ENCODE assay signal across 9 mouse cellular contexts in genomic region chr7:143122191-143122590, GRCm38 (mm10). TPM values are rescaled to one million over a fixed set of nuclear protein-coding genes. Genes with fewer than 3 reads are reported as not detected.
DNase-seq lines count a peak whose midpoint lies in the region; ATAC-seq lines count a peak whose summit lies in the region.
"Had no signal": no experiment of that assay in that cellular context is flagged by ENCODE, and none has a peak within 500 bp of the region (broad histone marks: within the 10 kb centered on the region; RNA-seq: fewer than 3 reads in every experiment).

No protein-coding gene starts in this region.

- peaks cover 73% of the 10 kb centered on the region for H3K4me1 ChIP-seq in heart, embryonic 12.5 days (replicated peaks)
- peaks cover 49% of the 10 kb centered on the region for H3K4me1 ChIP-seq in limb, embryonic 13.5 days
- peaks cover 22% of the 10 kb centered on the region; the same call in 1 of the 2 replicates for H3K4me1 ChIP-seq in hindbrain, embryonic 13.5 days (replicated peaks)

- H3K9me3 ChIP-seq in heart, embryonic 12.5 days (replicated peaks): no peaks in the 10 kb centered on the region
- H3K9me3 ChIP-seq in limb, embryonic 13.5 days: no peaks in the 10 kb centered on the region
- no peaks in the 10 kb centered on the region for H3K9me3 ChIP-seq in hindbrain, embryonic 13.5 days

- no peaks in the 10 kb centered on the region for H3K27me3 ChIP-seq in heart, embryonic 12.5 days (replicated peaks)
- no peaks in the 10 kb centered on the region for H3K27me3 ChIP-seq in limb, embryonic 13.5 days
- H3K27me3 ChIP-seq in hindbrain, embryonic 13.5 days: no peaks in the 10 kb centered on the region

- no peak overlapping the region for H3K4me2 ChIP-seq in heart, embryonic 12.5 days
- H3K4me2 ChIP-seq in limb, embryonic 13.5 days (replicated peaks): no peak overlapping the region
- no peak overlapping the region for H3K4me2 ChIP-seq in hindbrain, embryonic 13.5 days
- H3K4me2 ChIP-seq: hindbrain, embryonic 14.5 days had no signal

- peak; percentile 77 for DNase-seq in ovary, postnatal 36 days (ENCODE audit: low spot score)
- no peak for DNase-seq in ovary, postnatal 10 days (ENCODE audit: low spot score)
- no peak for DNase-seq in c-Kit-positive CD71-positive TER-119-positive erythroid progenitor cells, embryonic 14.5 days (ENCODE audit: low spot score)
- DNase-seq in testis, postnatal 10 days (ENCODE audit: low spot score): no peak

- peak overlapping the region; percentile 49; the same call in 1 of the 2 replicates for H3K9ac ChIP-seq in heart, embryonic 12.5 days
- H3K9ac ChIP-seq in limb, embryonic 13.5 days: peak overlapping the region; percentile 35; the same call in 1 of the 2 replicates
- H3K9ac ChIP-seq in hindbrain, embryonic 13.5 days: no peak overlapping the region
- H3K9ac ChIP-seq: hindbrain, embryonic 14.5 days had no signal

- peak; percentile 65 for ATAC-seq in heart, embryonic 12.5 days (ENCODE audit: insufficient number of reproducible peaks, low FRiP score)
- ATAC-seq in limb, embryonic 13.5 days (ENCODE audit: low FRiP score, low read depth): no peak
- ATAC-seq in hindbrain, embryonic 13.5 days (ENCODE audit: low FRiP score): no peak

- H3K36me3 ChIP-seq in heart, embryonic 12.5 days: no peaks in the 10 kb centered on the region
- H3K36me3 ChIP-seq in limb, embryonic 13.5 days: no peaks in the 10 kb centered on the region
- no peaks in the 10 kb centered on the region for H3K36me3 ChIP-seq in hindbrain, embryonic 13.5 days

- H3K4me3 ChIP-seq in heart, embryonic 12.5 days: no peak overlapping the region
- H3K4me3 ChIP-seq in limb, embryonic 13.5 days: no peak overlapping the region
- H3K4me3 ChIP-seq in hindbrain, embryonic 13.5 days: no peak overlapping the region
- H3K4me3 ChIP-seq: erythroblast, embryonic 14.5 days had no signal

- H3K27ac ChIP-seq in heart, embryonic 12.5 days (ENCODE audit: poor library complexity, severe bottlenecking): peak overlapping the region; percentile 94
- no peak overlapping the region for H3K27ac ChIP-seq in limb, embryonic 13.5 days
- no peak overlapping the region for H3K27ac ChIP-seq in hindbrain, embryonic 13.5 days
- H3K27ac ChIP-seq: hindbrain, embryonic 14.5 days had no signal

- WGBS in heart, embryonic 12.5 days: 29% methylated on average over 5 of the region's 5 CpGs
- WGBS in limb, embryonic 13.5 days: 73% methylated on average over 5 of the region's 5 CpGs
- 87% methylated on average over 5 of the region's 5 CpGs for WGBS in hindbrain, embryonic 13.5 days

RNA-seq across cellular contexts. Expression of gene Kcnq1, which starts 16.0 kb away (rescaled TPM):
- 12.9 and 15.8 TPM in 2 replicates for polyA plus RNA-seq in heart, embryonic 12.5 days (2016; fragmentation: Nextera tagmentation; extraction: Ambion mirVana)
- polyA plus RNA-seq in limb, embryonic 13.5 days (2015; fragmentation: Nextera tagmentation; extraction: Ambion mirVana): 0.61 and 0.87 TPM in 2 replicates
- polyA plus RNA-seq in hindbrain, embryonic 13.5 days (2015; fragmentation: Nextera tagmentation; extraction: Ambion mirVana): 1.3 and 1.7 TPM in 2 replicates

RNA-seq across cellular contexts. Expression of gene Trpm5, which starts 27.7 kb away (rescaled TPM):
- 3.8 and 4.3 TPM in 2 replicates for polyA plus RNA-seq in heart, embryonic 12.5 days (2016; fragmentation: Nextera tagmentation; extraction: Ambion mirVana)
- polyA plus RNA-seq in limb, embryonic 13.5 days (2015; fragmentation: Nextera tagmentation; extraction: Ambion mirVana): 20.9 and 22.1 TPM in 2 replicates
- polyA plus RNA-seq in hindbrain, embryonic 13.5 days (2015; fragmentation: Nextera tagmentation; extraction: Ambion mirVana): 1.4 and 1.9 TPM in 2 replicates
- polyA plus RNA-seq: erythroblast, embryonic 14.5 days had no signal

RNA-seq across cellular contexts. Expression of gene Tssc4, which starts 53.1 kb away (rescaled TPM):
- polyA plus RNA-seq in heart, embryonic 12.5 days (2016; fragmentation: Nextera tagmentation; extraction: Ambion mirVana): 57.1 and 61.7 TPM in 2 replicates
- 112 and 115 TPM in 2 replicates for polyA plus RNA-seq in limb, embryonic 13.5 days (2015; fragmentation: Nextera tagmentation; extraction: Ambion mirVana)
- polyA plus RNA-seq in hindbrain, embryonic 13.5 days (2015; fragmentation: Nextera tagmentation; extraction: Ambion mirVana): 90.8 and 99.3 TPM in 2 replicates
